Comparison of ENCODE assay signal across 8 mouse cellular contexts in genomic region chr3:100821276-100821675, GRCm38 (mm10). TPM values are rescaled to one million over a fixed set of nuclear protein-coding genes. Genes with fewer than 3 reads are reported as not detected.
A peak's percentile ranks its signal among the peaks of the same experiment; 100 is the strongest.
DNase-seq lines count a peak whose midpoint lies in the region; ATAC-seq lines count a peak whose summit lies in the region.
"Had no signal": no experiment of that assay in that cellular context is flagged by ENCODE, and none has a peak within 500 bp of the region (broad histone marks: within the 10 kb centered on the region; RNA-seq: fewer than 3 reads in every experiment).

No protein-coding gene starts in this region.

- peaks cover 2% of the 10 kb centered on the region; the same call in 1 of the 2 replicates for H3K4me1 ChIP-seq in lung, embryonic 16.5 days (replicated peaks; ENCODE audit: control insufficient read depth, insufficient read depth, low read length)
- H3K4me1 ChIP-seq in hindbrain, embryonic 16.5 days (ENCODE audit: control insufficient read depth, insufficient read depth, low read depth, low read length) = no peaks in the 10 kb centered on the region

- no peak overlapping the region for H3K9ac ChIP-seq in lung, embryonic 16.5 days (ENCODE audit: low read length)
- no peak overlapping the region for H3K9ac ChIP-seq in hindbrain, embryonic 16.5 days (ENCODE audit: low read depth, low read length)

- H3K27ac ChIP-seq in lung, embryonic 16.5 days (ENCODE audit: low read length) = 0 out of 2 replicates have a peak overlapping the region, but pooled peaks have one; percentile 41
- no peak overlapping the region for H3K27ac ChIP-seq in hindbrain, embryonic 16.5 days (ENCODE audit: low read depth, low read length)

- H3K4me2 ChIP-seq in lung, embryonic 16.5 days (ENCODE audit: low read depth, low read length) = no peak overlapping the region
- H3K4me2 ChIP-seq in hindbrain, embryonic 16.5 days (ENCODE audit: low read length) = no peak overlapping the region

- 35% methylated on average over 2 of the region's 2 CpGs for WGBS in lung, embryonic 16.5 days
- 55% methylated on average over 2 of the region's 2 CpGs for whole genome bisulfite sequencing in hindbrain, embryonic 16.5 days

- H3K4me3 ChIP-seq in lung, embryonic 16.5 days (ENCODE audit: low read length) = no peak overlapping the region
- H3K4me3 ChIP-seq in hindbrain, embryonic 16.5 days (ENCODE audit: low read length) = no peak overlapping the region
- H3K4me3 ChIP-seq: megakaryocyte, embryonic 14.5 days had no signal

- no peaks in the 10 kb centered on the region for H3K36me3 ChIP-seq in lung, embryonic 16.5 days (ENCODE audit: control insufficient read depth, insufficient read depth, low read length)
- no peaks in the 10 kb centered on the region for H3K36me3 ChIP-seq in hindbrain, embryonic 16.5 days (ENCODE audit: control insufficient read depth, insufficient read depth, low read length)

- ATAC-seq in lung, embryonic 16.5 days (ENCODE audit: low read depth) = peak; percentile 21; the same call in 1 of the 2 replicates
- peak; percentile 79 for ATAC-seq in hindbrain, embryonic 16.5 days

- no peak for DNase-seq in lung, postnatal 36 days
- peak; percentile 68 for DNase-seq in brain, adult 2 months (ENCODE audit: low read depth, low spot score)
- DNase-seq in naive thymus-derived CD4-positive, alpha-beta T cell, adult 2 months (ENCODE audit: low read depth) = peak; percentile 67
- DNase-seq in layer of hippocampus, adult 8-10 months (ENCODE audit: low spot score in 2 of 2) = no peak
- no peak for DNase-seq in layer of hippocampus, postnatal 36 days

- H3K9me3 ChIP-seq in lung, embryonic 16.5 days (ENCODE audit: control insufficient read depth, low read length) = no peaks in the 10 kb centered on the region
- H3K9me3 ChIP-seq in hindbrain, embryonic 16.5 days (ENCODE audit: control insufficient read depth, low read length) = no peaks in the 10 kb centered on the region

- H3K27me3 ChIP-seq in lung, embryonic 16.5 days (ENCODE audit: control insufficient read depth, insufficient read depth, low read depth, low read length) = no peaks in the 10 kb centered on the region
- H3K27me3 ChIP-seq in hindbrain, embryonic 16.5 days (replicated peaks; ENCODE audit: control insufficient read depth, insufficient read depth, low read length) = no peaks in the 10 kb centered on the region

RNA-seq across cellular contexts. Expression of gene Vtcn1, which starts 4.0 kb away (rescaled TPM):
- 0.44 and 0.59 TPM in 2 replicates for polyA plus RNA-seq in lung, embryonic 16.5 days (2015; fragmentation: Nextera tagmentation; extraction: Ambion mirVana)
- polyA plus RNA-seq in hindbrain, embryonic 16.5 days (2015; fragmentation: Nextera tagmentation; extraction: Ambion mirVana) = not detected in 2 replicates
- total RNA-seq in layer of hippocampus, adult 8-10 months (2022) = not detected
- not detected for total RNA-seq in layer of hippocampus, postnatal 36 days (2021)

Comparison
In these comparisons a context has a peak if more than half of its experiments do, and no peak if none do; other contexts are left out.
1. DNase-seq: peak in brain, adult 2 months (single experiment) and naive thymus-derived CD4-positive, alpha-beta T cell, adult 2 months (single experiment); none in lung, postnatal 36 days (single experiment), layer of hippocampus, adult 8-10 months (0 of 2) and layer of hippocampus, postnatal 36 days (0 of 2).